Comparison of ENCODE assay signal across 13 mouse cellular contexts in genomic region chrX:158614029-158614428, GRCm38 (mm10).
A peak's percentile ranks its signal among the peaks of the same experiment; 100 is the strongest.
DNase-seq lines count a peak whose midpoint lies in the region.
"Had no signal": no experiment of that assay in that cellular context is flagged by ENCODE, and none has a peak within 500 bp of the region (broad histone marks: within the 10 kb centered on the region; RNA-seq: fewer than 3 reads in every experiment).

No protein-coding gene starts in this region.

- DNase-seq in layer of hippocampus, adult 11-12 months (ENCODE audit: low spot score) = peak; percentile 12
- no peak for DNase-seq in layer of hippocampus, postnatal 25 days (ENCODE audit: extremely low spot score in 1 of 2, low spot score in 1 of 2)
- DNase-seq in frontal cortex, postnatal 36 days (ENCODE audit: low spot score in 2 of 2) = peak; percentile 8 to 69
- DNase-seq in left cerebral cortex, postnatal 14 days (ENCODE audit: low spot score in 2 of 2) = peak; percentile 28 to 37
- peak; percentile 8 to 21 for DNase-seq in right cerebral cortex, postnatal 36 days (ENCODE audit: low spot score in 2 of 2)
- DNase-seq in urinary bladder, postnatal 36 days (ENCODE audit: low spot score in 2 of 2) = no peak
- no peak for DNase-seq in ovary, postnatal 10 days (ENCODE audit: low spot score)
- no peak for DNase-seq in heart, postnatal 25 days (ENCODE audit: low spot score)
- DNase-seq: adrenal gland, postnatal 10 days; cerebellum, adult 11 months; gastrocnemius, postnatal 36 days; kidney, adult 8-10 months; thymus, postnatal 4 days had no signal

- intact Hi-C loops in left cerebral cortex, postnatal 14 days (cut with DNase I) = loop anchor here (5.0 to 10.0 kb wide), 2 partner anchors 243 to 569 kb away; partner anchors contain the start of gene Cnksr2
- intact Hi-C loops in heart, postnatal 25 days (cut with DNase I) = loop anchor here (10.0 kb wide), 1 partner anchor 569 kb away; the partner anchor contains the start of gene Cnksr2

Comparison
In these comparisons a context has a peak if more than half of its experiments do, and no peak if none do; other contexts are left out.
1. DNase-seq: peak in layer of hippocampus, adult 11-12 months (single experiment), frontal cortex, postnatal 36 days (2 of 2), left cerebral cortex, postnatal 14 days (2 of 2) and right cerebral cortex, postnatal 36 days (2 of 2); none in layer of hippocampus, postnatal 25 days (0 of 2), urinary bladder, postnatal 36 days (0 of 2), ovary, postnatal 10 days (single experiment) and heart, postnatal 25 days (single experiment).